Mouse (Mus musculus): ENCODE measurements around the gene Mettl27.
"Not testable (repeated sequence)": the region's sequence is repeated elsewhere in the genome, so short reads cannot be mapped to it uniquely, and the experiment has no call there.

Gene Mettl27

DNA sequence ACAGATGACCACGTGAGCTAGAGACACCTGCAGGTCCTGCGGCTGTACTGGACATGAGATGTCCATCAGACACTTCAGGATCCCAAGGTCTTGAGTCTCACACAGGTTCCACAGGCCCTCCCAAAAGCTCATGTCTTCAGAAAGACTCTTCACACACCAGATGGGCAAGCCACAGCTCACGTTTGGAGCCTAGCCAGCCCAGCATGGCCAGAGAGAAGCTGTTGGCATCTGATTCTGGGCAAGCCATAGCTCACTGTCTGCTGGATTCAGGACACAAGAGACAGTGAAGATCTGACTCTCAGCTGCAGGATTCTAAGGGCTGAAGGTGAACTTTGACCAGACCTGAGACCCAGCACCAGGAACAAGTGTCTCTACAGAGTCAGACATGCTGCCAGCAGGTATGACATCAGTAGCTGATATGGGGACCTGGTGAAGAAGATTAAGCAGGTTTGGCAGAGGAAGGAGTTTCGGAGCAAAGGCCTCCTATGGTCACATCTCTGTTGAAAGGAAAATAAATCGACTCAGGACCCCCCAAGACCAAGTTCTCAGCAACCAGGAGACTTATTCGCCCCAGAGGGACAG, 12.0 kb upstream of the Mettl27 start:
- DNase-seq (ENCODE audit: low read depth, low spot score) = no peak

GRCm38 (mm10) chr5:134921106-134921505, 11.1 kb upstream of the Mettl27 start:
- DNase-seq (ENCODE audit: low read depth, low spot score) = no peak

DNA sequence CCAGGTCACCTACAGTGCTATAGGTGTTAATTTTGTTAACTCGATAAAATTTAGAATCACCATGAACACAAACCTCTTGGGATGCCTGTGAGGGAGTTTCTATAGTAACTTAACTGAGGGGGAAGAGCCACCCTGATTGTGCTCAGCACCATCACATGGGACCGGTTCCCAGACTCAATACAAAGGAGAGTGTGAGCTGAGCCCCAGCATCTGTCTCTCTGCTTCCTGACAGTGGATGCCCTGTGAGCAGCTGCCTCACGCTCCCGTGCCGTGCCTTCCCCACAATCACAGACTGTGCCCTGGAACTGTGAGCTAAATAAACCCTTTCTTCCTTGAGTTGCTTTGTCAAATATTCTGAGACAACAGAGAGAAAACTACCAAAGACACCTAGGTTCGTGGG, 9.0 kb upstream of the Mettl27 start:
- no peak for DNase-seq (ENCODE audit: low read depth, low spot score)

- no peak for DNase-seq (ENCODE audit: low read depth, low spot score)
These were observed 5.4 kb upstream of the Mettl27 start for GRCm38 (mm10) chr5:134926726-134927125.

- no peak for DNase-seq (ENCODE audit: low read depth, low spot score)
These were observed 2.2 kb upstream of the Mettl27 start for GRCm38 (mm10) chr5:134929988-134930387.

DNA sequence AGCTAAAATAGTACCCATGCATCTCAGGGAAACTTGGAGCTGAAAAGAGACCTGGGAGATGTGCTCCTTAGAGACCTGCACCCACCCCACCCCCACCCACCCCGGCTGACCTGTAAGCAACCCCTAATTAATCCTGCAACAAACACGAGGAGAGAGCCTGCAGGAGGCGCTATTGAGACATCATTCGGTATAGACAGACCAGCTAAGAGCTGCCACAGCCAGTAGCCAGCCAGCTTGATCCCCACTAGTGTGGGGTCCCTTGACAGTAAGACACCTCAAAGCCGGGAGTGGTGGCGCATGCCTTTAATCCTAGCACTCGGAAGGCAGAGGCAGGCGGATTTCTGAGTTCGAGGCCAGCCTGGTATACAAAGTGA, 722 bp downstream of the Mettl27 start:
- peak; percentile 92 for DNase-seq (ENCODE audit: low read depth, low spot score)

DNA sequence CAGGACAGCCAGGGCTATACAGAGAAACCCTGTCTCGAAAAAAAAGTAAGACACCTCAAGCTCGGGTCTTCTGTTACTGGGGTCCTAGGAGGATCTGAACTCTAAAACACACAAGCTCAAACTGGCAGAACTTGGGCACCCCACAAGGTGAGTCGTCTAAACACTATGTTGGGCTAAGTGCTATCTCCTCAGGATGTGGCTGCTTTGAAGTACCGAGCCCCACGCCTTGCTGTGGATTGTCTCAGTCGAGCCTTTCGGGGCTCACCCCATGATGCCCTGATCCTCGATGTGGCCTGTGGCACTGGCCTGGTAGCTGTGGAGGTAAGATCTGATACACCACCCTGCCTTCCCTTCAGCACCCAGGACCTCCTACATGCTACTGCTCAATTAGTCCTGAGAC, 1.1 kb downstream of the Mettl27 start:
- DNase-seq (ENCODE audit: low read depth, low spot score) = peak; percentile 50

- not testable (repeated sequence) for DNase-seq (ENCODE audit: low read depth, low spot score)
These were observed 1.5 kb downstream of the Mettl27 start for GRCm38 (mm10) chr5:134933686-134934085.

DNA sequence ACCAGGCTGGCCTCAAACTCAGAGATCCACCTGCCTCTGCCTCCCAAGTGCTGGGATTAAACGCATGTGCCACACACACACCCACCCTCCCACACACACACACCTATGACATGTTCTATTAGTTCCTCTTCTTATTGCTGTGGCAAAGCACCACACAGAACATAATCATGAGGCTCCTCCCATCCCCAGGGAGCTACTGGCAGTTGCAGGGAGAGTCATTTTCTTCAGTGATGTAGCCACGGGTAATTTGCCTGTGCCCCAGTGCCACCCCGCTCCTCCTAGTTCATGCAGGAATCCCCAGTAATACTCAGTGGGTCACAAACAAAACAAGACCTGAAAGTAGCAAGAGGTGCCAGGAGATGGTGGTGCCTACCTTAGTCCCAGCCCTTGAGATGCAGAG, 2.5 kb downstream of the Mettl27 start:
- no peak for DNase-seq (ENCODE audit: low read depth, low spot score)

GRCm38 (mm10) chr5:134936051-134936450, 3.9 kb downstream of the Mettl27 start:
- no peak for DNase-seq (ENCODE audit: low read depth, low spot score)

DNA sequence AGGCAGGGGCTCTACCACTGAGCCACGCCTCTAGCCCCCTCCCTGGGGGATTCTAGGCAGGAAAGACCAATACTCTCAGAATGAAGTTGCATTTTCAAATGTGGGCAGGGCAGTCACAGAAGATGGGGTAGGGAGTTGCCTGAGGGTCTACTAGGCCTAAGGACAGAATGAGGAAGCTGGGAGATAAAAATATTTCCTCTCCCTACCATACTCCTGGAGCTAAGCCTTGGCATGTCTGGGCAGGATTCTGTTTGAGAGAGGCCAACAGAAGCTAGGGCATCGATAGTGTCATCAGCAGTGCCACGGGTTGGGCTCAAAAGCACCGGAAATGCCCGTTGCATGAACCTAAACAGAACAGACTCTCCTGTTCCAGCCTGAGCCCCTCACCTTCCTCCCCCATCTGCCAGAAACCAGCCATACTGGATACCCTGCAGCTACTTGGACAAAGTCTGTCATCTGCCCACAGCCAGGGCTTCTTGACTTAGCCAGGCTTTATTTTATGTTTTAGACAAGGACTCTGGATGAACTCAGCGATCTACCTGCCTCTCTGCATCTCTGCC, 4.5 kb downstream of the Mettl27 start:
- no peak for DNase-seq (ENCODE audit: low read depth, low spot score)

DNA sequence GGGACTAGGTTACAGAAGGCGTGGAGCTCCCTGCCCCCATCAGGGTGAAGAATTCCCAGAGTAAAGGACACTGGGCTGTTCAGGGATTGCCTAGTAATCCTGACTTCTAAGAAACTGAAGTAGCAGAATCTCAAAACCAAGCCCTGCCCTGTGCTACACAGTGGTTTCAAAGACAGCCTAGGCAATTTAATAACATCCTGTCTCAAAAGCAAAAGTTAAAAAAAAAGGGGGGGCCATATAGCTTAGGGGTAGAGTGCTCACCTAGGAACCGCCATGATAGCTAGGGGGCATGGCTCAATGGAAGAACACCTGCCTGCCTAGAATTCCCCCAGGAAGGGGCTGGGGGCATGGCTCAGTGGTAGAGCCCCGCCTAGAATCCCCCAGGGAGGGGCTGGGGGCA, 6.9 kb downstream of the Mettl27 start:
- no peak for DNase-seq (ENCODE audit: low read depth, low spot score)

DNA sequence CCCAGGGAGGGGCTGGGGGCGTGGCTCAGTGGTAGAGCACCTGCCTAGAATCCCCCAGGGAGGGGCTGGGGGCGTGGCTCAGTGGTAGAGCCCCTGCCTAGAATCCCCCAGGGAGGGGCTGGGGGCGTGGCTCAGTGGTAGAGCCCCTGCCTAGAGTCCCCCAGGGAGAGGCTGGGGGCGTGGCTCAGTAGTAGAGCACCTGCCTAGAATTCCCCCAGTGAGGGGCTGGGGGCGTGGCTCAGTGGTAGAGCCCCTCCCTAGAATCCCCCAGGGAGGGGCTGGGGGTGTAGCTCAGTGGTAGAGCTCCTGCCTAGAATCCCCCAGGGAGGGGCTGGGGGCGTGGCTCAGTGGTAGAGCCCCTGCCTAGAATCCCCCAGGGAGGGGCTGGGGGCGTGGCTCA, 7.4 kb downstream of the Mettl27 start:
- DNase-seq (ENCODE audit: low read depth, low spot score) = not testable (repeated sequence)

- peak; percentile 21 for DNase-seq (ENCODE audit: low read depth, low spot score)
These were observed 9.5 kb downstream of the Mettl27 start for GRCm38 (mm10) chr5:134941472-134942209.

GRCm38 (mm10) chr5:134942740-134943139, 10.6 kb downstream of the Mettl27 start:
- DNase-seq (ENCODE audit: low read depth, low spot score) = peak; percentile 75

- DNase-seq (ENCODE audit: low read depth, low spot score) = no peak
These were observed 12.0 kb downstream of the Mettl27 start for GRCm38 (mm10) chr5:134944179-134944578.

GRCm38 (mm10) chr5:134945266-134945959, 13.2 kb downstream of the Mettl27 start:
- no peak for DNase-seq (ENCODE audit: low read depth, low spot score)

DNA sequence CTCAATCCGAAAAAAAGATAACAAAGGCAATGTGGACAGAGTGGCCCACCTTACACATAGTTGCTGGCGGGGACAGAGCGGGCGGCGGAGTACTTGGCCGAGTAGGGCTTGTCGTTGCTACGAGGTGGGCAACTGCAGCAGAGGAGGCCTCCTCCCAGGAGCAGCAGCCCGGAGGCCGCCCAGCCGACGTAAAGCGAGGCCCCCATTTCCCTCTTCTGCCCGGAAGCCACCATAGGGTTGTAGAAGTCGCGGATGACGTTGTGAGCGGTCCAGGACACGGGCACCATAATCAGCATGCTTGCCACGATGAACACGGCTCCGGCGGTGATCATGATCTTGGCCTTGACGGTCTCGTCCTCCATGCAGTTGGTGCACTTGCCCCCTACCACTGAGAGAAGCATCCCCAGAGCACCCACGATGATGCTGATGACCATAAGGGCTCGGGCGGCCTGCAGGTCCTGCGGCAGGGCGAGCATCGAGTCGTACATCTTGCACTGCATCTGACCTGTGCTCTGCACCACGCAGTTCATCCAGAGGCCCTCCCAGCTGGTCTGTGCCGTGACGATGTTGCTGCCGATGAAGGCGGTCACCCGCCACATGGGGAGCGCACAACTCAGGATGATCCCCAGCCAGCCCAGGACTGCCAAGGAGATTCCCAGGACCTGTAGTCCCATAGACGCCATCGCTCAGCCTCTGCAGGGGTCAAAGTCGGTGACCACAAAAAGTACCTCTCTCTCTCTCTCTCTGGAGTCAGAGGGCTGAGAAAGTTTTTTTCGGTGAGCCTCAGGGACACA, 14.1 kb downstream of the Mettl27 start:
- DNase-seq (ENCODE audit: low read depth, low spot score) = no peak

GRCm38 (mm10) chr5:134946857-134947255, 14.7 kb downstream of the Mettl27 start, which contains the start of gene Cldn4:
Cldn4 (minus strand) TSS chr5:134946934.
- peak; percentile 25 for DNase-seq (ENCODE audit: low read depth, low spot score)

DNA sequence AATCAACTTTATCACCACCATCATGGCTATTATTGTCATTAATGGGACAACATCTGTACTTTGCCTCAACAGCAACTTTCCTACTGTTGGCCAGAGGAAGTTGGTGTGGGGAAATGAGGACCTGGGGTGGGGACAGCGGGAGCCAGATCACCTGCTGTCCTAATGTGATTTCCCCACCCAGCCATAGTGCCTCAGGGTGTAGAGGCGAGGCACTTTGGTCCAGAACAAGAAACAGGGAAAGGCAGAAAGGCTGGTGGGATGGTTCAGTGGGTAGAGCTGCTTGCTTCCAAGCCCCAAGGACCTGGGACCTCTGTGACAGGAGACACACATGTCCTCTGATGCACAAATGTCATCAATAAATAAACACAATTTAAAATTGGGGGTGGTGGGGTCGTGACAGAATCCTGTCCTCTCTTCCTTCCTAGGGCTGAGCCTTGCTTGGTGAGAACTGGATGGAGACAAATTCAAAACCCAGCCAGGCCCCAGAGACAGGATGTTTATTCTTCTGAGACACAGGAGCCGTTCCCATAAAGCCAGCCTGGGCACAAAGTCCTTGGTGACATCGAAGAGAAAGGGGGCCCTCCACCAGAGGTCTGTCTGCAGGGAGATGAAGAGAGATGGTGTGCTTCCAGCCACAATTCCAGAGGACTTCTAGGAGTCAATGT, 15.4 kb downstream of the Mettl27 start:
- no peak for DNase-seq (ENCODE audit: low read depth, low spot score)

- DNase-seq (ENCODE audit: low read depth, low spot score) = no peak
These were observed 15.9 kb downstream of the Mettl27 start for GRCm38 (mm10) chr5:134948085-134948439.
